Mouse (Mus musculus) right cerebral cortex, postnatal 10 days (tissue): Measurements from ENCODE around the gene Chmp4b.

Experiments used
- DNase-seq, 2 experiments: peaks; one replicate each; pipeline ENCODE4 v3.0.0; 2021; ENCODE audit warnings: low spot score in 2 of 2

The Chmp4b gene

DNA sequence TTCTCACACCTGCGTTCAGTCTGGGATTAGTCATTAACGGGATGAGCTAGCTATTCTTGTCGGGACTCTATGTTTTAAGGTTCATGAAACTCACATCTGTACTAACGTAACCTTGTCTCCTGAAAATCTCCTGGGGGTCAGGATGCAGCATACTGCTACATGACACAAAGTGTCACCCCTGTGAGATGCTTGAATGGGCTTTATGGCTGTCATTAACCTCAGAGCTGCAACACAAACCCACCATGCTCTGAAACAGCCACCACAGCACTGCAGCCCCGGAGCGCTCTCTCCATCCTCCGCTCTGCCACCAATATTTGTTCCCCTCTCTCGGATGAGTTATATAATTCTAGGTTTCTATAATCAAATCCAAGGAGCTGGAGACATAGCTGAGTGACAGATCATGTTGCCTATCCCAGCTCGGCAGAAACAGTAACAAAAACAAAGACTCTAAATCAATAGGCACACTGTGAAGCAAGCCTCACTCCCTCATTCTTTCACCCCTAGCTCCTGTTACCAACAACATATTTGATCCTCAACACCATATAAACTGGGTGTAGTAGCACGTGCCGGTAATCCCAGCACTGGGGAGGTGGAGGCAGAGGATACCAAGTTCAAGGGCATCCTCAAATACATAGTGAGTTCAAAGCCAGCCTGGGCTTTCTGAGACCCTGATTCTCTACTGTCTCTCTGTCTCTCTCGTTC is 67.5 kb downstream of the Chmp4b start:
- DNase-seq, result no peak

DNA sequence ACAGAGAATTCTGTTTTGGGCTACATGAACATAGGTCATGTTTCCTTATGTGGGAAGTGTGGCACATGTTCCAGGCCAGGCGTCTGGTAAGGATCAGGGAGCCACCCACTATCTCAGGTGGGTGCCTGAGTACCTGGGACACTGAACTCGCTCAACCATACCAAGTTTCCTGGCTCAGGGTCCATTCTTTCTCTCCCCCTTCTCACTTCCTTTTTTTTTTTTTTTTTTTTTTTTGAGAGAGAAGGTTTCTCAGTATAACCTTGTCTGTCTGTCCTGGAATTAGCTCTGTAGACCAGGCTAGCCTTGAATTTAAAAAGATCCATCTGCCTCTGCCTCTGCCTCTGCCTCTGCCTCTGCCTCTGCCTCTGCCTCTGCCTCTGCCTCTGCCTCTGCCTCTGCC is 68.8 kb downstream of the Chmp4b start:
- no peak for DNase-seq

DNA sequence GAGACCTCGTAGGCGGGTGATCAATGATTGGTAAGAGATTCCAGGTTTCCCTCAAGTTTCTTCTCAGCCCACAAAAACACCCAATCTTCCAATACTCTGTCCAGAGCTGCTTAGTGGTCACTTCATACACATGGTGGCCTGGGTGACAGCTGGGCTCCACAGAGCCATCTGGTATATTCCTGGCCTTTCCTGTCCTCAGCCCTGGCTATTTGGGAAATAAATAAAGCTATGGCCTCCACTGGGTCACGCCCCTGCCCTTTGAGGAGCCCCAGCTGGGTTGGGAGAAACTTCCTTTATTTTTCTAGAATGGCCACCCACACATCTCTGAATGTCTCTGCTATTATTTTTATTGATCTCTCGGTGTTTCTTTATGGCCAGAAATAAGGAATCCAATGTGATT is 72.0 kb downstream of the Chmp4b start:
- no peak for DNase-seq

DNA sequence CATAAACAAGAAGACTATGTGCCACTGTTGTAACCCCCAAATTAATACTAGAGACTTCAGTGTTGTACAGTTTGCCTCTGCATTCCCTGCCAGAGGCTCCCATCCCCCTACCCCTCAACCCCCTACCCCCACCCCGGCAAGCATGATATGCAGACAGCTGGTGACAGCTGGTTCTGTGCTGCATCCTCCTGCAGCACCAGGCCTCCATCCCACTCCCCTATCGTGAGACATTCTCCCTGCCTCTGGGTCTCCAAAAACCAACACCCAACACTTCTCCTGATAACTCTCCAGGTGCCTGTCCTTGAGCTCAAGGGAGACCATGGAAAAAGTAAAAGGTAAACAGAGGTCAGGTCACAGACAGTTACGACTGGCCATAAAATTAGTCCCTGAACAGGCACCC is 78.2 kb downstream of the Chmp4b start:
- no peak for DNase-seq

DNA sequence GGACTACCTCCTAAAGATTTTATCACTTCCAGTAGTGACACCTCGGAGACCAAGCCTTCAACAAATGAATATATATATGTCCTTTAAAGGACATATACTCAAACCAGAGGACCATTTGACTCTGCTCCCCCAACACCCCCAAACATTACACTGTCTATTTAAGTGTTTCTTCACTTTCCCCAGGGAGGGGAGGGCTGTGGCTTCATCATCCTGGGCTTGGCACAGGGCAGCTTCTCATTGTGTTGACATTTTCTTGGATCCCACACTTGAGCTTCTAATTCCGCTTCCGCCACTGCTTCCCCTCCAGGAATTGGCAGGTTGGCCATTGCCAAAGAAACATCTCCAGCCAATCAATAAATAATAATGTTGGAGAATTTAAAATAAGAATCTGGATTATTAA is 79.3 kb downstream of the Chmp4b start:
- no peak for DNase-seq

DNA sequence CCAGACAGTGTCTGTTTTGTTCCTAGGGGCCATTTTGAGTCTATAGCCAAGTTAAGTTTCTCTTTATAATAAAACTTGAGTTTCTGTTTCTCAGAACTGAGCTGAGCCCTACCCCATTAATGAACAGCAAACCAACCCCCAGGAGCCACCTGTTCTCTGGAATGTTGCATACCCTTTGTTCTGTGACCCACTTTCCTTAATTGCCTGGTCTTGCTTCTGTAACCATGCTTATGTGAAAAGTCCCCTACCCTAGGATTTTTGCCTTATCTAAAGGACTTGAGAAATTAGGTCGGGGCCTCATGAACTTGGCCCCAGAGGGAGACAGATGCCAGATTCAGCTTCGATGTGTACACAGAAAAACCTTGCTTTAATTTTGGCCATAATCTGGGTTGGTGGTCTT is 80.4 kb downstream of the Chmp4b start:
- DNase-seq, result no peak

DNA sequence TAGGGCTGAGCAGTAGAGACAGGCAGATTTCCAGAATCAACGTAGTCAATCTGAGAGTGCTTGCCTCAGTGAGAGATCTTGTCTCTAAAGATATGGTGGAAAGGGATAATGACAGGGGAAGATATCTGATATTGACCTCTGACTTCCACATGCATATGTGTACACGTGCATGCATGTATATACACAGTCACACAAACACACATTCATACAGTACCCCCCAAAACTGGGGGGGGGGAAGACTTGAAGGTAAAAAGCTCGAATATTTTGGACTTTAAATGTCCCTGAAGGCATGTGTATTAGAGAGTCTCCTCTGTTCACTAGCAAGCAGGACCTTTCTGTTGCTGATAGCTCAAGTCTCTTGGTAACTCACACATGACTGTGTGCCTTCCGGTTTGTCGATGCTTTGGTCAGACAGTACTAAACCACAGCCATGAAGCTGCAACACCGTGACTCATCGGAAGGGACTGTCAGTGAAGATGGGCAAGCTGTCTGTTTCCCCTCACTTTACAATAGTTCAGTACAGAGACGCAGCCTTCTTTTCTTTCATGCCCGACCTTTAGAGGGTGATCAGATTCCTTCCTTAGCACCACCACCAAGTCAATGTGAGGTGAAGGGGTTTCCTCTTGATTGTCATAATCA is 81.1 kb downstream of the Chmp4b start:
- no peak for DNase-seq

DNA sequence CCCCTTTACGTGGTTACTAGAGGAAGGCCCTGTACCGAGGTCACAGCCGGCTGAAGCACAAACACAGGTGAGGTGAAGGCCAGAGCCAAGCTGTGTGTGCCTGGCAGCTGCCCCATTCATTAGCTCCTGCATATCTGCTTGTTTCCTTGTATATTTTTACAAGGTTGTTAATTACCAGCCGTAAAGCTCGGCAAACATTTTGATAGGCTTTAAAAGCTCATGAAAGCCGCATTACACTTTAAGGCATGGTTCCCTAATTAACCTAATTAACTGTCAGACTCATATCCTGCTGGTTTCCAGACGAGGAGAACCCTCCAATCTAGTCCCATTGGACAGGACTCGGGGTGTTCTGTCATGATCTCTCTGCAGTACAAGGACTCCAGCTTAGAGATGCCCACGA is 83.5 kb downstream of the Chmp4b start:
- DNase-seq, result no peak

DNA sequence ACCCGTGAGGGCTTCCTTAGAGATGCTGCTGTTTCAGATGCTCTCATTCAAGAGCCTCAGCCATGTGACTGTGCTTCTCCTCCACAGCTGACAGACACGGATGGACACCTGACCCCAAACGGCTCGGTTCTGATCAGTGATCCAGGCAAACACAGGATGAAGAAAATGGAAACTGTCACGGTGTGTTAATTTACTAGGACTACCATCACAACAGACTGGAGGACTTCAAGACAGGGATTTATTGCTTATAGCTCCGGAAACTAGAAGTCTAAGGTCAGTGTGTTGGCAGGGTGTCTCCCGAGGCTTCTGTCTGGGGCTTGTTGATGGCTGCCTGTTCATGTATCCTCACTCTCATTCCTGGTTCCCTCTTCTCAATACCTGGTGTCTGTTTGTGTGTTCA is 83.9 kb downstream of the Chmp4b start:
- DNase-seq, result no peak

DNA sequence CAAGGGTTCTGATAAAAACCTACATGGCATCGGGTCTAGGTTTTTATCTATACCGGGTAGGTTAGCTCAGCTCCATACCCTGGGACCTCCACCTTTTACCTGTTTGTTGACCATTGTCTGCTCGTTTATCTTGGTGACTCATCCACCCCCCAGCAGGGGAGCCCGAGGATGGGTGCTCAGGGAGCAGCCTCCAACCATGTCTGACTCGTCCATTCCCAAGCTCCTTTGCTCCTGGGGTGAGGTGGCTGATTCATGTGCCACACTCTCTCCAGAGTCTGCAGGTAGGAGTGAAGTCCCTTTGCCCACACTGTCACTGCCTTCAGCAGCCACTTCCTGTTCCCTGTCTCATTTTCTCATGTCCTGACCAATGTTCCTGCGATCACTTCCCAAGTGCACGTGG is 84.5 kb downstream of the Chmp4b start:
- DNase-seq, result no peak

DNA sequence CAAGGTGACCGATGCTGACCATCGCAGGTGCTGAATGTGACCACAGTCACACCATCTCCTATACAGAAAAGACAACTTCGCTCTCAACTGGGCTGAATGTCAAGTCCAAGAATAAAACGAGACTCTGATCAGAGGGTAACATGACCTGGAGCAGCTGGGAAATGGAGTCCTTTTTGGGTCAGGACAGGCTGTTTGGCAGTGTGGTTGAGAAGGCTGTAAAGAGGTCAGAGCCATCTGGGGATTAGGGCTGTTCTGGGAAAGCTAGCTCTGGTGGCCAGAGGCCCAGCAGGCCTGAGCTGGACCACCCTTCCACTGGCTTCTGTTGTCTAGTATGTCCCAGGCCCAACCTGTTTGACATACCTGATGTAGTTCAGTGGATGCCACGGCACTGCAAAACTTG is 87.1 kb downstream of the Chmp4b start:
- no peak for DNase-seq

DNA sequence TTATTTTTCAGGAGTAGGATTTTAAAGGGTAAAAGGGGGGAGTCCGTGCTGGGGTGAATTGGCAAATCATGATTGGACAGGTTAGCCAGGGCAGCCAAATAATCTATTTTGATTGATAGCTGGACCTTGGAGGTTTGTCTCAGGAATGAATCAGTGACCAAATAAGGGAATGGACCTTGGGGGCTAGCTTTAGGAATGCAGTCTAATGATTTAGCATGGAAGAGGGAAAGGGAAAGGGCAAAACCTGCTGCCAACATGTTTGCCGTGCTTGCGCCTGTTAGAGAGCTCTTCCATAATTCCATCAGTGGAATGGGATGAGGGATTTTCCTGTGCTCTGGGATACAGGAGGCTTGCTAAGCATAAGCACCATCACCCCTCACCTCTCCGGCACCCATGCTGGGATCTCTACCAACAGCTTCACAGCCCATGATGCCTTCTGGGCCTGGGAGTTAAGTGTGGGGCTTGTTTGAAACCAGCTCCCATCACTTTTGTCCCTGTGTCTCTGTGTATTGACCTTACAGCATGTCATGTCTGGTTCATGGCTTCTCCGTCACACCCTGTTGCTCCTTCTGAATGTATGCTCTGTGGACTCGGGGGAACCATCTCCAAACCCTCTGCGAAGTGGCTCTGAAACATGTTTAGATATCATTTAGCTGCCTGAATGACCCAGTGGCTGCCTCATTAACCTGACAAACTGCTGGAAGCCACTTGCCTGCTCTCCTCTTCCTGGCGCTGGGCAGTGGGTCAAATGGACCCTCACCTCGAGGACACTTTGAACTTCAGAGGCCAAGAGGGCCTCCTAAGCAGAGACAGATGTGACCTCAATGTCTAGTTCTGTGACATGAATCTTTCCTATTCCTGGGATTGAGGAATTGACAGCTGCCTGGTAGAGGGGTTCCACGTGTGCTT is 91.7 kb downstream of the Chmp4b start:
- DNase-seq, result no peak

DNA sequence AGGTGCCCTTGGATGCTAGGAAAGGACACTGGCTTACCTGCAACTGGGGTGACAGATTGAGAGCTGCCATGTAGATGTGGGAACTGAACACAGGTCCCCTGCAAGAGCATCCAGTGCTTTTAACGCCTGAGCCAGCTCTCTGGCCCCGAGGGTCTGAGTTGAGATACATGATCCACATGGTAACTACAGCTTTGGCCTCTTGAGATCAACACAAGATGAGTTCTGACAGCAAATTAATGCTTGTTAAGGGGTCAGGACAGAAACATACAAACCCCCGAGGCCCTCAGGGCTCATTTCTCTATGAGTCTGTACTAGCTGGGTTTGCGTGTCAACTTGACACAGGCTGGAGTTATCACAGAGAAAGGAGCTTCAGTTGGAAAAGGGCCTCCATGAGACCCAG is 92.4 kb downstream of the Chmp4b start:
- DNase-seq, result no peak
